Mouse (Mus musculus): Measurements from ENCODE around the gene Mcoln2.
A peak's percentile ranks its signal among the peaks of the same experiment; 100 is the strongest.
"Not testable (repeated sequence)": the region's sequence is repeated elsewhere in the genome, so short reads cannot be mapped to it uniquely, and the experiment has no call there.

Mcoln2 gene

DNA sequence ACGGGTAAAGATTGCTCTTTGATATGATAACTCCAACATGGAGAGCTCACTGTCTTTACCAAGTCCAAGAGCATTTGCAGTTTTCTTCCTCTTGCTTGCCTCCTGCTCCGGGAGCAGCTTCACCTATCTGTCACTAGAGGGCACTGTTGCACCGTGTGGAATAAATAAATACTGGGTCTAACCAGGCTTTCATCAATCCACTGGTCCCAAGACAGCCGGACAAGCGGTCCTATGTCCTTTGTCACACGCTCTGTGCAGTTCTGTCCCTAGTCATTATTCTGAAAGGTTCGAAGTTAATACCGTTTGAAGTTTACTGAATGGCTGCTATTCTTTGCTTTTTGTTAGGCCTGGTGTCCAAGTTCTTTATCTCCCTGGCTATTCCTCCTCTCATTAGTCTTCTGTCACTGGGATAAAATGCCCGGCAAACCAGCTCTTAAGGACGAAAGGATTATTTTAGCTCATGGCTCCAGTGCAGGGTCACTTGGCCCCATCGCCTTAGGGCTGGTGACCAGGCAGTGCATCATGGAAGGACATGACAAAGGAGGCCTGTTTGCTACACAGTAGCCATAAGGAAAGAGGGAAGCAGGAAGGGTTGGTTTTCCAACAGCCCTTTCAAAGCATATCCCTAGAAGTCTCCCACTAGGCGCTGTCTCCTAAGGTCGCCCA lies 35.5 kb downstream of the Mcoln2 start:
- DNase-seq (ENCODE audit: extremely low read depth, insufficient read length, low spot score) = peak; percentile 38

DNA sequence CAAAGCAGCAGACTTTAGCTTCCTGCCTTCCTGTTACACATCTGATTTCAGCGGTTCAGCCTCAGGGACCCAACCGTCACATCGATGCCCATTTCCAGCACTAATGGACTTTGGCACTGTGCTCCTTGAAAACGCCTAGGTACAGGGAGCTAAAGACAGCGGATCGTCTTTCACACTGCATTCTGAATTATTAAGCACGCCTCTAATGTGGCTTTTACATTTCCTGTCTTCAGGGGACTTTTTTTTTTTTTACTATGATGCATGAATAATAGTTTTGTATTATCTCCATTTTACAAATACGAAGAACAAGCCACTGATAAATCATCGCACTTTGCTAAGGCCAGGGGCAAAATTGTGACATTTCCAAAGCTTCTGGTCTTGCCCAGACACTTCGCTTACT lies 36.4 kb downstream of the Mcoln2 start:
- no peak for DNase-seq (ENCODE audit: extremely low read depth, insufficient read length, low spot score)

GRCm38 (mm10) chr3:146189933-146190332 lies 40.3 kb downstream of the Mcoln2 start:
- no peak for DNase-seq (ENCODE audit: extremely low read depth, insufficient read length, low spot score)

DNA sequence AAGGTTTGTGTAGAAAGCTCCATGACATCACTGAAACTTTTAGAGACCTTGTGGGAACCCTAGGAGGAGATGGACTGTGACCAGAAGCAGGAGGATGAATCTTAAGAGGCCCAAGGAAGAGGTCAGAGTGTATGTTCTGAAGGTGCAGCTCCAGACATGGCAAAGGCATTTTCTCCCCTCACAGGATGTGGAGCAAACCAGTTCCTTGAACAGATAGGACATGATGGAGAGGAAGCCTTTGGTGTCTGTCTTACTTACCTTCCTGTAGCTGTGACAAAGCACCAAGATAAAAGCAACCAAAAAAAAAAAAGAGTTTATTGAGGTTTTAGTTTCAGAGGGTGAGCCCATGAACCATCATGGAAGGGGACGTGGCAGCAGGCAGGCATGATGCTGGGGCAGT lies 42.9 kb downstream of the Mcoln2 start:
- no peak for DNase-seq (ENCODE audit: extremely low read depth, insufficient read length, low spot score)

- no peak for DNase-seq (ENCODE audit: extremely low read depth, insufficient read length, low spot score)
Observed at GRCm38 (mm10) chr3:146195153-146195552, 45.5 kb downstream of the Mcoln2 start.

GRCm38 (mm10) chr3:146196301-146196700 lies 46.7 kb downstream of the Mcoln2 start:
- no peak for DNase-seq (ENCODE audit: extremely low read depth, insufficient read length, low spot score)

GRCm38 (mm10) chr3:146196780-146197743 lies 47.4 kb downstream of the Mcoln2 start:
- DNase-seq (ENCODE audit: extremely low read depth, insufficient read length, low spot score) = no peak

DNA sequence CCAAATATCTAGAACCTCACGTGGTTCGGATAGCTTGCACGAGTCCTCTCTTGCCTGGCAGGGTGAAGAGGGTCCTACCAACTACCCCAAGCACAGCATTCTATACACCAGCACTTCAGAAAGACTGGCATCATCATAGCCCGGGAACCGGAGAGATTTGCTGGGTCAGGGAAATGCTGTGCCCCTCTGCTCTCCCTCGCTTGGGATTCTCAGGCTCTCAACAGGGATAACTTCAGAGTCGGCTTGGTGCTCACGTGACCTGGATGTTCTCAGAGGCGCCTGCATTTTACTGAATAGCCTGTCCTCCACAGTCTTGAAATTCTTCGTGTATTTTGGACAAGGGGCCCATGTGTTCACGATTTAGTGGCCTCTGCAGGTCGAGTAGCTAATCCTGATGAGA lies 48.2 kb downstream of the Mcoln2 start:
- no peak for DNase-seq (ENCODE audit: extremely low read depth, insufficient read length, low spot score)

GRCm38 (mm10) chr3:146198803-146199481 lies 49.3 kb downstream of the Mcoln2 start:
- DNase-seq (ENCODE audit: extremely low read depth, insufficient read length, low spot score) = no peak

GRCm38 (mm10) chr3:146199486-146199885 lies 49.9 kb downstream of the Mcoln2 start:
- no peak for DNase-seq (ENCODE audit: extremely low read depth, insufficient read length, low spot score)

- DNase-seq (ENCODE audit: extremely low read depth, insufficient read length, low spot score) = no peak
Observed at GRCm38 (mm10) chr3:146204375-146204774, 54.7 kb downstream of the Mcoln2 start.

DNA sequence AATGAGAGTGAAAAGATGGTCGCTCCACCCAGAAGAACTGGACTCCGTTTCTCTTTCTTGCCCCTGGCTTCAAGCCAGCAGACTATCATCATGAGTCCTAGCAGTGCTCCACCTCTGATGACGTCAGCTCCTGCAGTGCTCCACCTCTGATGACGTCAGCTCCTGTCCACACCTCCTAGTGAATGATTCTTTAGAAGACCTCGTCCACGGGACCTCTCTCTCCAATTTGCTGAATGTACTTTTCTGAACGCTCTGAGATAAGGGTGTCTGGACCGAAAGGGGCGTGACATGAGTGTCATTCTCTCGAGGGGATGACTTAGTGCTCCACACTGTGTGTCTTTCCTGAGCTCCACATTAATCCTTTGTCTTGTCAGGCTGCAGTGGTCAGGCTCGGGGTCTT lies 55.7 kb downstream of the Mcoln2 start:
- DNase-seq (ENCODE audit: extremely low read depth, insufficient read length, low spot score) = no peak

DNA sequence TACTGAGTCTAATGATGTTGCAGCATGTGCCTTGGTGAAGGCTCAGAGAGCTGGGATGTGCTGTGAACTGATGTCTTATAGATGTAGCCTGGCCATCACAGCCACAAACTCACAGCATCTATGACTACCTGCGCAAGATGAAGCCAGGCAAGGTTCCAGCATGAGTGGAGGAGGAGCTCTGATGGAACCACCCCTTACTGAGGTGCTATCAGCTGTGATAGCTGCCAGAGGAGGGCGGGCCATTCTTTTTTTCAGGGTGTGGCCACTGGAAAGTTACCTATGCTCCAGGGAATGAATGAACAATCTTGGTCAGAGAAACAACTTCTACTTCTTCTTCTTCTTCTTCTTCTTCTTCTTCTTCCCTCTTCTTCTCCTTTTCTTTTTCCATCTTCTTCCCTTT lies 57.0 kb downstream of the Mcoln2 start:
- no peak for DNase-seq (ENCODE audit: extremely low read depth, insufficient read length, low spot score)

GRCm38 (mm10) chr3:146207440-146207839 lies 57.8 kb downstream of the Mcoln2 start:
- no peak for DNase-seq (ENCODE audit: extremely low read depth, insufficient read length, low spot score)

DNA sequence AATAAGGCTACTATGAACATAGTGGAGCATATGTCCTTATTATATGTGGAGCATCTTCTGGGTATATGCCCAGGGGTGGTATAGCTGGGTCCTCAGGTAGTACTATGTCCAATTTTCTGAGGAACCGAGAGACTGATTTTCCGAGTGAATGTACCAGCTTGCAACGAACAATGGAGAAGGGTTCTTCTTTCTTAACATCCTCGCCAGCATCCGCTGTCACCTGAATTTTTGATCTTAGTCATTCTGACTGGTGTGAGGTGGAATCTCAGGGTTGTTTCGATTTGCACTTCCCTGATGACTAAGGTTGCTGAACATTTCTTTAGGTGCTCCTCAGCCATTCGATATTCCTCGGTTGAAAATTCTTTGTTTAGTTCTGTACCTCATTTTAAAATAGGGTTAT lies 60.1 kb downstream of the Mcoln2 start:
- not testable (repeated sequence) for DNase-seq (ENCODE audit: extremely low read depth, insufficient read length, low spot score)

GRCm38 (mm10) chr3:146211141-146211747 lies 61.6 kb downstream of the Mcoln2 start:
- no peak for DNase-seq (ENCODE audit: extremely low read depth, insufficient read length, low spot score)

- no peak for DNase-seq (ENCODE audit: extremely low read depth, insufficient read length, low spot score)
Observed at GRCm38 (mm10) chr3:146211964-146212363, 62.3 kb downstream of the Mcoln2 start.

GRCm38 (mm10) chr3:146213336-146213735 lies 63.7 kb downstream of the Mcoln2 start:
- no peak for DNase-seq (ENCODE audit: extremely low read depth, insufficient read length, low spot score)

DNA sequence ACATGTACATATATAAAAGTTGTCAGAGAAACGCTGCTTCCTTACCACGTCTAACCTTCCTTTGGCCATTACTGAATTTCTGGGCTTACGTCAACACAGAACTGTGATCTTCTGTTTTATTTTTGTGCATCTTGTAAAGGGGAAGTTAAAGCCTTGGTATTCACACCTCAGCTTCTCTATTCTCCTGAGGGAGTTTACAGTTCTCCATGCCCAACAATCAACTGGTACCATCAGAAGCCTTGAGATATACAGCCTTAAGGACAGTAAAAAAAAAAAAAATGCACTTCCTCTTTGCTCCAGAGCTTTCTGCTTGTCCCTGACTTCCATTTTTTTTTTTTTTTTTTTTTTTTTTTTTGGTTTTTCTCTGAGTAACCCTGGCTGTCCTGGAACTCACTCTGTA lies 66.9 kb downstream of the Mcoln2 start:
- no peak for DNase-seq (ENCODE audit: extremely low read depth, insufficient read length, low spot score)

GRCm38 (mm10) chr3:146220776-146221486 lies 71.3 kb downstream of the Mcoln2 start, which contains the start of gene Lpar3:
TSS of gene Lpar3 (plus strand) at chr3:146220963.
- no peak for DNase-seq (ENCODE audit: extremely low read depth, insufficient read length, low spot score)
